Mouse (Mus musculus) lung, postnatal 4 days (tissue): ENCODE measurements around the gene Pphln1.
A peak's percentile ranks its signal among the peaks of the same experiment; 100 is the strongest.
"Not testable (repeated sequence)": the region's sequence is repeated elsewhere in the genome, so short reads cannot be mapped to it uniquely, and the experiment has no call there.

Experiments
- DNase-seq, 2 experiments: peaks; one replicate each; pipeline ENCODE4 v3.0.0; 2021

Pphln1 gene

DNA sequence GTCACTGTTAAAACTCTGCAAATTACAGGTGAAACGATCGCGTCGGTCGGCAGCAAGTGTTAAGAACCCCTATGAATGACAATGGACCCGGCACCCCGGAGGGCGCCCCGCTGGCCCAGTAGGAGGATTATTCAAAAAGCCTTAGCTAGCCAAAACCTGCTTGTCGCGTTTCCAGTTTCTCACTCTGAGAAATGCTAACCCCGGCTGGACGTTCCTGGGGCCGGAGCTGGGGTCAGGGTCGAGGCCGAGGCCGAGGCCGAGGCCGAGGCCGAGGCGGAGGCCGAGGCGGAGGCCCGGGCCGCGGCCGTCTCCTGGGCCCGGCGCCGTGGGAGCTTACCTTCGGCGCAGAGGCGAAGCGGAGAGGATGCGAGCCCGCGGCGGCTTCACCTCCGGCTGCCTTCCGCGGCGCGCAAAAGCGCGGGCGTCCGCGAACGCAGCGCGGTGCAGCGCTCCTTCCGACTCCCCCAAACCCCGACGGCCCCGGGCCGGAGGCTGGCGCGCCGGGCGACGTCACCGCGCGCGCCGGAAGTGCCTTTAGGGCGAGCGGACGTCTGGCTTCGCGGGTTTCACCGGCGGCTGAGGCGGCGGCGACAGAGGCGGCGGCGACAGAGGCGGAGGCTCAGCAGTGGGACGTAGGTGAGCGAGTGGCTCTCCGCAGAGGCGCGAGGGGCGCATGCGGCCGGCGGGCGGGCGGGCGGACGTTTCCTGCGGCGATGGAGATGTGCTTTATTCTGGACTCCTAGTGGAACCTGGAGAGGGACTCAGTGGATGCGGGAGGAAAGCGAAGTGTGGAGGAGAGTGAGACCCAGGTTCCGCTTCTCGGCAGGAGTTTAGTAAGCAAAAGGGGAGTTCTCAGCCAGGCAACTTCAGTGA is at the start of gene Pphln1, which contains the start of gene Zcrb1:
Gene Pphln1 (plus strand): TSS at position 525 of the 873 bp plus-strand sequence.
Gene Zcrb1 (minus strand): TSS at position 509 of the 873 bp plus-strand sequence.
- peak; percentile 88 to 91 for DNase-seq

DNA sequence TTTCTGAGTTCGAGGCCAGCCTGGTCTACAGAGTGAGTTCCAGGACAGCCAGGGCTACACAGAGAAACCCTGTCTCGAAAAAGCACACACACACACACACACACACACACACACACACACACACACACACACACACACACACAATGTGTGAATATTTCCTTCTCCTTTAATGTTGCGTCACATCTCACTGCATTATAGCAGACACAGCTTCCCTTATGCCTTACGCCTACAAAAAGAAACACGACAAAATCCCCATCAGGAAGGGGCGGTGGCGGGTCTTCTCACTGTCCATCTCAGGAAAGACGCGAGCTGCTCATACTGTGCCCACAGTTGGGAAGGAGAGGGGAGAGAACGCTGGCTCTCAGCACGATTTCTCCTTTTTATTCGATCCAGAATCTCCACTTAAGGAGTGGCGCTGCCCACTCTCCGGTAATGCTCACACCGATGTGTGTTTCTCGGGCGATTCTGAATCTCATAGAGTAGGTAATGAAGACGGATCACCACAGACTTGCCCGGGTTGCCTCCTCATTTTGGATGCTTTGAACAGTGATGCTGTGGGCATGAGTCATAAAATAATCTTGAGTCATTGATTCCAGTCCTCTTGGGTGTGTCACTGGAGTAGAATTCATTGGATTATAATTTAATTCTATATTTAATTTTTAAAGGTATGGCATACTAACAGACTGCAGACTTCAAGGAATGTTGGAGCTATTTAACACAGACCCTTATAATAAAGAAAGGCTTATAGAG is 39.6 kb upstream of the Pphln1 start:
- DNase-seq, result no peak

DNA sequence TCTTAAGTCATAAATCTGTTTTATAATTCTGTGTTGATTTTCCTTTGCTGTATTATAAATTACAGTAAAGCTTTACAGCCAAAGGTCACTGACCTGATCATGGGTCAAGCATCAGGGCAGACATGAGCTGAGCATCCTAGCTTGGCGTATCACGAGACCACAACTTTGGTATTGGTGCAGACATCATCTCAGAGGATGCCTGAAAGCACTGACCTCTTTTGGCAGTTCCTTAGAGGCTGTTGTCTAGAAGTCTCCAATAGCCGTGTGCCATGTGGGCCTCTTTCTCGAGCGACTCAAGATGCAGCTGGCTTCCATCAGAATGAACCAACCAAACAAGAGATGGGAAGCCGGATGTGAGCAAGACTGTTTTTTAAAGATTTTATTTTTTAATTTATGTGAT is 32.6 kb upstream of the Pphln1 start:
- no peak for DNase-seq

- peak in 1 of 2 experiments; percentile 23 for DNase-seq
Observed at GRCm38 (mm10) chr15:93368558-93368957, 29.6 kb upstream of the Pphln1 start.

GRCm38 (mm10) chr15:93371838-93372237 is 26.3 kb upstream of the Pphln1 start:
- DNase-seq, result no peak

GRCm38 (mm10) chr15:93372525-93373119 is 25.5 kb upstream of the Pphln1 start:
- not testable (repeated sequence) for DNase-seq

GRCm38 (mm10) chr15:93375696-93376095 is 22.5 kb upstream of the Pphln1 start:
- no peak for DNase-seq

DNA sequence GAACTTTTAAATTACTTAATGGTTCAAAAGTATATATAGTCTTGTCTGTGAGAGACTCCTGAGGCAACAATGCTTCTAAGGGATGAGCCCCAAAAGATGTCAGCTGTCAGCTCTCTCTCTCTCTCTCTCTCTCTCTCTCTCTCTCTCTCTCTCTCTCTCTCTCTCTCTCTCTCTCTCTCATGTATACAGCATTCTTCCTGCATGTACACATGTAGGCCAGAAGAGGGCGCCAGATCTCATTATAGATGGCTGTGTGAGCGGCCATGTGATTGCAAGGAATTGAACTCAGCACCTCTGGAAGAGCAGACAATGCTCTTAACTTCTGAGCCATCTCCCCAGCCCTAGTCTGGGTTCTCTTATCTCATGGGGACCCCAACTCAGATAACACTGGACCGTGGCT is 19.0 kb upstream of the Pphln1 start:
- no peak for DNase-seq

- no peak for DNase-seq
Observed at GRCm38 (mm10) chr15:93381337-93381736, 16.8 kb upstream of the Pphln1 start.

- DNase-seq, result no peak
Observed at GRCm38 (mm10) chr15:93397269-93397668, 881 bp upstream of the Pphln1 start.

DNA sequence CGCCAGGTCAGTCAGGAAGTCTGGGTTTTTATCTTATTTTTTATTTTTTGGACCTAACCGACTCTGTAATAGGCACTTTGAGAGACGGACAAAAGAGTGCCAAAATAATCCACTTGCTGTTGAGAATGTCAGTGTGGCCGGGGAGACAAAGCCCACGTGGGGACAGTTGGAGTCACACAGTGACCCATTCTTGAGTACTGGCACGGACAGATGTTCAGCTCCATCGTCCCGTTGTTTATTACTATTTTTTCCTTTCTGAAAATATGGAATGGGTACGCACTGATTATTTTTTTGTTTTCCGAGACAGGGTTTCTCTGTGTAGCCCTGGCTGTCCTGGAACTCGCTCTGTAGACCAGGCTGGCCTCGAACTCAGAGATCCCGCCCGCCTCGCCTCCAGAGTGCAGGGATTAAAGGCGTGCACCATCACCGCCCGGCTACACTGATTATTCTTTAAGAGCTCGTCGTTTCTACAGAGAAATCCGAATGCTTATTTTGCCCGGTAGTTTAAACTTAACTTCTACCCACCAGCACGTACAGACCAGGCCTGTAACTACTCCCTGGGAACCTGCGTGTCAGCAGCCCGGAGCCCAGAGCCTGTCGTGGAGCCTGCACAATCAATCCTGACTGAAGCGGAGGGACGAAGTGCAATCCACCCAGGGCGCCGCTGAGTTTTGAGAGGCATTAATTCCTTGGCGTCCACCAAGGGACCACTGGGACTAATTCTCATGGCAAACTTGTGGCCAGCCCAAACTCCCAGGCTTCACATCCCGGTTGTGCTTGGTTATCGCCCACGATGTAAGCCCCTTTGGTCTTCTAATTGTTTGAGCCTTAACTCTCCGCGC is 770 bp downstream of the Pphln1 start:
- DNase-seq, result no peak

GRCm38 (mm10) chr15:93401446-93401845 is 3.3 kb downstream of the Pphln1 start:
- no peak for DNase-seq

GRCm38 (mm10) chr15:93402730-93403129 is 4.6 kb downstream of the Pphln1 start:
- DNase-seq, result no peak

DNA sequence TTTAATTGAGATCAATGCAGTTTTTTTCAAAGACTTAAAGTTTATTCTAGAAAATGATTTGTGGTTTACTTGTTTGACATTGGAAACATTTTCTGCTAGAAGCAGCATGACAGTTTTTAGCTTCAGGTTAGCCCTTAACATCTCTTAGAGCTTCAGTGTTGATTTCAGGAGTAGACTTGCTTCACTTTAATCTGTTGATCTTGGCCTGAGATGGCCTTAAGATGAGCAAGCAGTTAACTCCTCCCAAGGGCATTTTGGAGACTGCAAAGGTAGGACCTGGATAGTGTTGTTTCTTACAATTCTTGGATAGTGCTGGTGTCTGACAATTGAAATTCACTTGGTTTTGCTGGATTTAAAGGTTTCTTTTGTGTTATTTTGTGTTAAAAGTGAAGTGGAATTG is 6.7 kb downstream of the Pphln1 start:
- no peak for DNase-seq

DNA sequence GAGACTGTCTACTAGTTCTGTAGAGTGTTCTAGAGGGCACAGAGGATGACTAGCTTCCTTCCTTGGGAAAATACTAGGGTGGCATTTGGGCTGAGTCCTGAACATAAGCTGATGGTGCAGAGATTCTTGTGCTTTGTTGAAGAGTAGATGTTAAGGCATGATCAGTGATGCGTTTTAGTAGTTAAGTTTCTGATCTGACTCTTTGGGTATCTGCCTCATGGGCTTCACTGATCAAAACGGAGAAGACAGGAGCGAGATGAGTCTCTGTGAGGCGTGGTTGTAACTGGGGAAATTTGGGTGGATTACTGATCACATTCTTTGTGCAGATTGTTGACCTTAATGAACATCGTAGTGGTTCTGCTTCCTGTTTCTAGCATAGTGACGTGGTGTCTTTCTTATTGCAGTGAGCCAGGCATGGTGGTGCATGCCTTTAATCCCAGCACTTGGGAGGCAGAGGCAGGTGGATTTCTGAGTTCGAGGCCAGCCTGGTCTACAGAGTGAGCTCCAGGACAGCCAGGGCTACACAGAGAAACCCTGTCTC is 7.4 kb downstream of the Pphln1 start:
- DNase-seq, result no peak

DNA sequence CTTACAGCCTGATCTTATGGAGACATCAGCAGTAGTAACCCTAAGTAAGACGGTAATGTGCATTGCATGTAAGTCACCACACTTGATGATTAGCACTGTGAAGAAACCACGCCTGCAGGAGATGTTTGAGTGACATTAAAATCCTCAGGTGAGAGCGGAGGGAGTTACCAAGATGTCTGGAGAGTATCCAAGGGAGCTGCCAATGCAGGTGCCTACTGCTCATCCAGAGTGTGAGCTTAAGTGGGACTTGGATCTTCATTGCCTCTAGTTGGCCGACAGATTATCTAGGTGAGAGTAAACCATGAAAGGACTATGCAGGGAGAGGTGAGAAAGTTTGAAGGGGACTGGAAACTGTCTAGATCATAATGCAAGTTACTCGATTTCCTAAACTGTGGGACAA is 8.3 kb downstream of the Pphln1 start:
- no peak for DNase-seq

DNA sequence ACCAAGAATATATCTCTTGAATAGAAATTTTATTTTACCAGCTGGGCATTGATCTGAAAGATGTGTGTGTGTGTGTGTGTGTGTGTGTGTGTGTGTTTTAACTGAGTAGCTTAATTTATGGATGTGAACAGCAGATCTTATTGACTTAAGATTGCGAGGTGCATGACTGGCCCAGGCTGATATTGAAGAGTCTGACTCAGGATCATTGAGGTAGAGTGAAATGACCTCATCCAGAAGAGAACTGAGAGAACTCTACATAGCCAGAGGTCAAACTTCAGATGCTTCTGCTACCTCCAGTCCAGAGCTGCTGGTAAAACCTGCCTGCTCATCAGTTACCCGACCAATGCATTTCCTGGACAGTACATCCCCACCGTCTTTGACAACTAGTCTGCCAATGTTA is 14.3 kb downstream of the Pphln1 start:
- DNase-seq, result no peak

- DNase-seq, result no peak
Observed at GRCm38 (mm10) chr15:93414456-93414855, 16.3 kb downstream of the Pphln1 start.

DNA sequence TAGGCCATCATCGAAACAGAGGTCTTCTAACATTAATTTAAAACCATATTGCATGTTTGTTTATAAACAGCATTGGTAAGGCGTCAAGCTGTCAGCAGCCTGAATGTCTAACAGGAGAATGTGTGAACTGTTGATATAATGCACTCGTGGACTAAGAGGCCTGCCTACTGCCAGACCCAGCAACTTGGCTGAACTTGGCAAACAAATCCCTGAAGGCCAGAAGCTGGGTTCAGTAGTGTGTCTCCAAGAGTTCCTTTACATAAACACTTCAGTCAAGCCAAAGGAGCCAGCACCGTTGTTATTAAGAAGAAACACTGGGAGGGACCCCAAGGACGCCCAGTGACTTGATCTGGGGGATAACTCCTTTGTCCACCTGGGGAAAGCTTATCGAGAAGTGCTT is 18.1 kb downstream of the Pphln1 start:
- DNase-seq, result peak in 1 of 2 experiments; percentile 27

GRCm38 (mm10) chr15:93420596-93420995 is 22.4 kb downstream of the Pphln1 start:
- DNase-seq, result no peak

DNA sequence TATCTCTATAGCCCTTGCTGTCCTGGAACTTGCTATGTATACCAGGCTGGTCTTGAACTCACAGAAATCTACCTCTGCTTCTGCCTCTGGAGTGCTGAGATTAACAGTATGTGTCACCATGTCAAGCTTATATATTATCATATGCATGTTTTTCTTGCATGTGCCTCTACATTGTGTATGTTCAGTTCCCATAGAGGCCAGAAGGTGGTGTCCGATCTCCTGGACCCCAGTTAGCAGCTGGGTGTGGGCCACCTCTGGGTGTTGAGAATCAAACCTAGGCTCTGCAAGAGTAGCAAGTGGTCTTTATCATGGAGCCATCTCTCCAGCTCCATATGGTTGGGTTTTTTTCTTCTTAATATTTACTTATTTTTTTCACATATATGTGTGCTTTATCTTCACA is 24.4 kb downstream of the Pphln1 start:
- no peak for DNase-seq

DNA sequence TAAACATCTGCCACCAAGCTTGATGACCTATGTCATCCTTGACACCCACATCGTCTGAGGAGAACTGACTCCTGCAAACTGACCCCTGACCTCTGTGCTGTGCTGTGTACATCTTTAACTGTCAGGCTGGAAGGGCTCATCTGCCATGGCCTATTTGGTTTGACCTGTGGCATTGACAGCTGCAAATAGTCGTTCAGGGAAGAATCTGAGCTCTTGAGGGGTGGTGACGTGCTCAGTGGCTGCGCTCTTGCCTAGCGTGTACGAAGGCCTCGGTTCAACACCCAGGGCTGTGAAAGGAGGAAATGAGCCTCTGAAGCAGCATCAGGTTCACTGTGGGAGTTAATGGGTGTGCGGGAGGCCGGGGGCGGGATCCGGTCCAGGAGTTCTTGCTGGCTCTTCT is 35.7 kb downstream of the Pphln1 start:
- no peak for DNase-seq
